Mouse (Mus musculus) hindbrain, embryonic 10.5 days (tissue): ENCODE results near the gene Ube2b. TPM values are rescaled to one million over a fixed set of nuclear protein-coding genes. Genes with fewer than 3 reads are reported as not detected.

Source experiments
- DNase-seq: peaks from one replicate; pipeline ENCODE4 v3.0.0-alpha.2; 2017; ENCODE audit warnings: low spot score
- H3K27ac ChIP-seq: fragments of 300-500 bp; sonication (generic); 2 replicates; pipeline ENCODE4 v1.5.1; 2016; ENCODE audit warnings: mild to moderate bottlenecking, moderate library complexity
- H3K27me3 ChIP-seq: fragments of 300-500 bp; sonication (generic); 2 replicates; pipeline ENCODE4 v1.6.1; 2016; ENCODE audit warnings: mild to moderate bottlenecking; ENCODE audit not compliant: poor library complexity, insufficient read depth, severe bottlenecking
- H3K36me3 ChIP-seq: fragments of 300-500 bp; sonication (generic); 2 replicates; pipeline ENCODE4 v1.6.1; 2016; ENCODE audit warnings: mild to moderate bottlenecking, moderate library complexity
- H3K4me1 ChIP-seq: fragments of 300-500 bp; sonication (generic); replicated peaks from 2 replicates; pipeline ENCODE4 v1.6.1; 2016; ENCODE audit warnings: mild to moderate bottlenecking
- H3K4me3 ChIP-seq: fragments of 300-500 bp; sonication (generic); 2 replicates; pipeline ENCODE4 v1.5.1; 2016; ENCODE audit warnings: mild to moderate bottlenecking, moderate library complexity
- H3K9me3 ChIP-seq: fragments of 300-500 bp; sonication (generic); 2 replicates; pipeline ENCODE4 v1.6.1; 2016; ENCODE audit warnings: mild to moderate bottlenecking, moderate library complexity
- WGBS: fragments of 180-500 bp; shearing (Covaris S2); methylation state at CpG from one replicate; pipeline ENCODE4 v1.1.7; 2016; 5-methylcytosine and 5-hydroxymethylcytosine counted together
- polyA plus RNA-seq: library from polyadenylated mRNA; unstranded; fragments of >200 nt; fragmentation: Nextera tagmentation; extraction: Ambion mirVana; gene quantifications from 2 replicates; pipeline ENCODE4 v1.2.1, GENCODE M21; 2016

Ube2b gene
- polyA plus RNA-seq, 1 experiment from 2014 or later = 205 TPM

- Histone ChIP-seq H3K36me3 (no peaks in the 10 kb centered on the region), H3K27me3 (no peaks in the 10 kb centered on the region), H3K4me1 (peaks cover 18% of the 10 kb centered on the region), H3K27ac (no peak overlapping the region), H3K4me3 (no peak overlapping the region), H3K9me3 (no peaks in the 10 kb centered on the region)
- no peak for DNase-seq
- WGBS = 72% methylated on average over 13 of the region's 13 CpGs
Observed at GRCm38 (mm10) chr11:51940511-51940955, 60.0 kb downstream of the Ube2b start.

GRCm38 (mm10) chr11:51939590-51939955, 61.0 kb downstream of the Ube2b start:
- no peak overlapping the region for H3K4me3 ChIP-seq
- H3K9me3 ChIP-seq = no peaks in the 10 kb centered on the region
- WGBS = 85% methylated on average over 8 of the region's 8 CpGs
- no peak overlapping the region for H3K27ac ChIP-seq
- H3K27me3 ChIP-seq = no peaks in the 10 kb centered on the region
- peaks cover 15% of the 10 kb centered on the region for H3K4me1 ChIP-seq
- H3K36me3 ChIP-seq = no peaks in the 10 kb centered on the region
- DNase-seq = no peak

GRCm38 (mm10) chr11:51938817-51939589, 61.6 kb downstream of the Ube2b start:
- Histone ChIP-seq H3K27me3 (no peaks in the 10 kb centered on the region), H3K27ac (no peak overlapping the region), H3K36me3 (no peaks in the 10 kb centered on the region), H3K4me1 (peaks cover 15% of the 10 kb centered on the region), H3K4me3 (no peak overlapping the region), H3K9me3 (no peaks in the 10 kb centered on the region)
- no peak for DNase-seq
- 85% methylated on average over 12 of the region's 12 CpGs for WGBS

- no peaks in the 10 kb centered on the region for H3K36me3 ChIP-seq
- H3K4me1 ChIP-seq = 0 out of 2 replicates have a peak, but pooled peaks cover 3% of the 10 kb centered on the region
- no peak for DNase-seq
- H3K4me3 ChIP-seq = no peak overlapping the region
- 65% methylated on average over 6 of the region's 6 CpGs for WGBS
- no peaks in the 10 kb centered on the region for H3K9me3 ChIP-seq
- peak overlapping the region; percentile 2; the same call in 1 of the 2 replicates for H3K27ac ChIP-seq
- H3K27me3 ChIP-seq = no peaks in the 10 kb centered on the region
Observed at GRCm38 (mm10) chr11:51937361-51937781, 63.2 kb downstream of the Ube2b start.

- no peak overlapping the region for H3K27ac ChIP-seq
- H3K9me3 ChIP-seq = no peaks in the 10 kb centered on the region
- no peak for DNase-seq
- no peaks in the 10 kb centered on the region for H3K27me3 ChIP-seq
- H3K4me3 ChIP-seq = no peak overlapping the region
- WGBS = 63% methylated on average over 5 of the region's 5 CpGs
- H3K4me1 ChIP-seq = 0 out of 2 replicates have a peak, but pooled peaks cover 3% of the 10 kb centered on the region
- H3K36me3 ChIP-seq = no peaks in the 10 kb centered on the region
Observed at GRCm38 (mm10) chr11:51935636-51936434, 64.7 kb downstream of the Ube2b start.

Other genes starting within 250 kb of the Ube2b start
- gene Sec24a, start 237.1 kb downstream of the Ube2b start, polyA plus RNA-seq = 12.5 and 13.3 TPM in 2 replicates
- gene Sar1b, start 237.1 kb downstream of the Ube2b start, polyA plus RNA-seq = 117 and 135 TPM in 2 replicates
- gene Jade2, start 143.1 kb downstream of the Ube2b start, polyA plus RNA-seq = 0.35 and 0.39 TPM in 2 replicates
- 133 and 134 TPM in 2 replicates for gene Cdkn2aipnl, start 33.1 kb downstream of the Ube2b start, polyA plus RNA-seq
- gene Cdkl3, start 3.5 kb upstream of the Ube2b start, polyA plus RNA-seq = 8.3 and 11.7 TPM in 2 replicates
- 84.2 and 97.8 TPM in 2 replicates for gene Ppp2ca, start 97.9 kb upstream of the Ube2b start, polyA plus RNA-seq
- not detected in 2 replicates for gene Olfr1373, start 144.8 kb upstream of the Ube2b start, polyA plus RNA-seq
- gene Olfr1371, start 213.2 kb upstream of the Ube2b start, polyA plus RNA-seq = not detected in 2 replicates
- 905 and 976 TPM in 2 replicates for gene Skp1a, start 231.2 kb upstream of the Ube2b start, polyA plus RNA-seq